Mouse (Mus musculus): Measurements from ENCODE around the gene Rin3. TPM values are rescaled to one million over a fixed set of nuclear protein-coding genes. Genes with fewer than 3 reads are reported as not detected.

The Rin3 gene
- polyA plus RNA-seq, 1 experiment from 2014 or later: 1.6 TPM

GRCm38 (mm10) chr12:102251985-102252384 is 30.9 kb upstream of the Rin3 start:
- Histone ChIP-seq H3K36me3 (ENCODE audit: control insufficient read depth, insufficient read depth, low read length) (no peaks in the 10 kb centered on the region), H3K9ac (ENCODE audit: low read depth, low read length) (no peak overlapping the region), H3K27ac (ENCODE audit: low read length) (no peak overlapping the region), H3K27me3 (ENCODE audit: control insufficient read depth, insufficient read depth, low read depth, low read length) (no peaks in the 10 kb centered on the region), H3K4me1 (ENCODE audit: control insufficient read depth, insufficient read depth, low read length) (no peaks in the 10 kb centered on the region), H3K9me3 (replicated peaks; ENCODE audit: control insufficient read depth, low read length, poor library complexity, severe bottlenecking) (no peaks in the 10 kb centered on the region; the same call in 1 of the 2 replicates), H3K4me2 (ENCODE audit: low read length) (no peak overlapping the region), H3K4me3 (ENCODE audit: low read depth, low read length) (no peak overlapping the region)
- 52% methylated on average over 3 of the region's 3 CpGs for WGBS
- ATAC-seq: no peak

DNA sequence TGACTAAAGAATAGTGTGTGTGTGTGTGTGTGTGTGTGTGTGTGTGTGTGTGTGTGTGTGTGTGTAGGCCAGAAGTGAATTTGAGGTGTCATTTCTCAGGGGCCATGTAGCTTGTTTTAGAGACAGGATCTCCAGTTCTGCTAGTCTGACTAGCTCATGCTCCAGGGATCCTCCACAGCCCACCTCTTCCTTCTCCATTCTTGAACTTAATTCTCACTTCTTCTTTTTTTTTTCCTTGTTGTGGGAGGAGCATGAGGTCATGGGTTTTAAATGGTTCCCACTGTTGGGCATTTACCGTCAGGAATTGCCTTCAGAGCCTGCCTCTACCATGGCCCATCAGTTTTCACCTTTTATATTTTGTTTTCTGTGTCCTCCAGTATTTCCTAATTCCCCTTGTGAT is 30.3 kb upstream of the Rin3 start:
- no peaks in the 10 kb centered on the region for H3K36me3 ChIP-seq (ENCODE audit: control insufficient read depth, insufficient read depth, low read length)
- H3K4me1 ChIP-seq (ENCODE audit: control insufficient read depth, insufficient read depth, low read length): no peaks in the 10 kb centered on the region
- H3K27me3 ChIP-seq (ENCODE audit: control insufficient read depth, insufficient read depth, low read depth, low read length): no peaks in the 10 kb centered on the region
- ATAC-seq: no peak
- WGBS: 64% methylated on average over 1 of the region's 1 CpGs
- H3K4me3 ChIP-seq (ENCODE audit: low read depth, low read length): no peak overlapping the region
- no peaks in the 10 kb centered on the region; the same call in 1 of the 2 replicates for H3K9me3 ChIP-seq (replicated peaks; ENCODE audit: control insufficient read depth, low read length, poor library complexity, severe bottlenecking)
- no peak overlapping the region for H3K9ac ChIP-seq (ENCODE audit: low read depth, low read length)
- H3K27ac ChIP-seq (ENCODE audit: low read length): no peak overlapping the region
- no peak overlapping the region for H3K4me2 ChIP-seq (ENCODE audit: low read length)

- H3K4me2 ChIP-seq (ENCODE audit: low read length): no peak overlapping the region
- no peak overlapping the region for H3K9ac ChIP-seq (ENCODE audit: low read depth, low read length)
- H3K9me3 ChIP-seq (replicated peaks; ENCODE audit: control insufficient read depth, low read length, poor library complexity, severe bottlenecking): no peaks in the 10 kb centered on the region
- no peak overlapping the region for H3K4me3 ChIP-seq (ENCODE audit: low read depth, low read length)
- ATAC-seq: no peak
- H3K36me3 ChIP-seq (ENCODE audit: control insufficient read depth, insufficient read depth, low read length): no peaks in the 10 kb centered on the region
- no peaks in the 10 kb centered on the region for H3K27me3 ChIP-seq (ENCODE audit: control insufficient read depth, insufficient read depth, low read depth, low read length)
- H3K4me1 ChIP-seq (ENCODE audit: control insufficient read depth, insufficient read depth, low read length): no peaks in the 10 kb centered on the region
- H3K27ac ChIP-seq (ENCODE audit: low read length): no peak overlapping the region
Observed at GRCm38 (mm10) chr12:102255012-102255411, 27.8 kb upstream of the Rin3 start.

GRCm38 (mm10) chr12:102258522-102259112 is 24.2 kb upstream of the Rin3 start:
- 93% methylated on average over 3 of the region's 3 CpGs for WGBS
- ATAC-seq: no peak

DNA sequence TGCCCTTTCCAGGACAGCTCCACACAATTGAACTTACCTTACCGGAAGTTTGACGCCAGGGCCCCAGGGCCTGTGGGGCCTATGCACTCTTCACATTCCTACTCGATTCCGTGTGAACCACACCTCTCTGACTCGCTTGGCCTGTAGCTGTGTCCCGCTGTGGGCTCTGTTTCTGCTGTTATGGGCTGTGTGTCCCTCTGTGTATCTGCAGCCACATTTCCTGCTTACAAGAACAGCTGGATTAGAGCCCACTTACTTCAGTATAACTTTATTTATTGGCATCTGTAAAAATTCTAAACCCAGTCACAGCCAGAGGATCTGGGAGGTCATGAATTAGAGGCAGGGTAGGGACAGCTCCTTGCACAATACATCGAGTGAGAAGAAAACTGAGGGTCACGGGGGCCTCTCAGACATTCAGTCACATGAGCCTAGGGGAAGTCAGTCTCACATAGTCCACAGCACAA is 20.9 kb upstream of the Rin3 start:
- H3K27me3 ChIP-seq (ENCODE audit: control insufficient read depth, insufficient read depth, low read depth, low read length): no peaks in the 10 kb centered on the region
- H3K4me1 ChIP-seq (ENCODE audit: control insufficient read depth, insufficient read depth, low read length): no peaks in the 10 kb centered on the region
- no peaks in the 10 kb centered on the region for H3K36me3 ChIP-seq (ENCODE audit: control insufficient read depth, insufficient read depth, low read length)
- ATAC-seq: no peak
- WGBS: 65% methylated on average over 8 of the region's 8 CpGs
- no peak overlapping the region for H3K9ac ChIP-seq (ENCODE audit: low read depth, low read length)
- no peak overlapping the region for H3K4me2 ChIP-seq (ENCODE audit: low read length)
- H3K4me3 ChIP-seq (ENCODE audit: low read depth, low read length): no peak overlapping the region
- no peaks in the 10 kb centered on the region for H3K9me3 ChIP-seq (replicated peaks; ENCODE audit: control insufficient read depth, low read length, poor library complexity, severe bottlenecking)
- H3K27ac ChIP-seq (ENCODE audit: low read length): no peak overlapping the region

More at GRCm38 (mm10) chr12:102258522-102259112, 24.2 kb upstream of the Rin3 start:
- Histone ChIP-seq H3K4me2 (ENCODE audit: low read length) (no peak overlapping the region), H3K9ac (ENCODE audit: low read depth, low read length) (no peak overlapping the region), H3K36me3 (ENCODE audit: control insufficient read depth, insufficient read depth, low read length) (no peaks in the 10 kb centered on the region), H3K27ac (ENCODE audit: low read length) (no peak overlapping the region), H3K4me3 (ENCODE audit: low read depth, low read length) (no peak overlapping the region), H3K9me3 (replicated peaks; ENCODE audit: control insufficient read depth, low read length, poor library complexity, severe bottlenecking) (no peaks in the 10 kb centered on the region), H3K27me3 (ENCODE audit: control insufficient read depth, insufficient read depth, low read depth, low read length) (no peaks in the 10 kb centered on the region), H3K4me1 (ENCODE audit: control insufficient read depth, insufficient read depth, low read length) (no peaks in the 10 kb centered on the region)

- no peaks in the 10 kb centered on the region for H3K4me1 ChIP-seq (ENCODE audit: control insufficient read depth, insufficient read depth, low read length)
- H3K9ac ChIP-seq (ENCODE audit: low read depth, low read length): no peak overlapping the region
- H3K4me3 ChIP-seq (ENCODE audit: low read depth, low read length): no peak overlapping the region
- H3K4me2 ChIP-seq (ENCODE audit: low read length): no peak overlapping the region
- H3K9me3 ChIP-seq (replicated peaks; ENCODE audit: control insufficient read depth, low read length, poor library complexity, severe bottlenecking): no peaks in the 10 kb centered on the region
- H3K27me3 ChIP-seq (ENCODE audit: control insufficient read depth, insufficient read depth, low read depth, low read length): no peaks in the 10 kb centered on the region
- H3K36me3 ChIP-seq (ENCODE audit: control insufficient read depth, insufficient read depth, low read length): no peaks in the 10 kb centered on the region
- no peak for ATAC-seq
- no peak overlapping the region for H3K27ac ChIP-seq (ENCODE audit: low read length)
- 93% methylated on average over 2 of the region's 2 CpGs for WGBS
Observed at GRCm38 (mm10) chr12:102262809-102263208, 20.0 kb upstream of the Rin3 start.

DNA sequence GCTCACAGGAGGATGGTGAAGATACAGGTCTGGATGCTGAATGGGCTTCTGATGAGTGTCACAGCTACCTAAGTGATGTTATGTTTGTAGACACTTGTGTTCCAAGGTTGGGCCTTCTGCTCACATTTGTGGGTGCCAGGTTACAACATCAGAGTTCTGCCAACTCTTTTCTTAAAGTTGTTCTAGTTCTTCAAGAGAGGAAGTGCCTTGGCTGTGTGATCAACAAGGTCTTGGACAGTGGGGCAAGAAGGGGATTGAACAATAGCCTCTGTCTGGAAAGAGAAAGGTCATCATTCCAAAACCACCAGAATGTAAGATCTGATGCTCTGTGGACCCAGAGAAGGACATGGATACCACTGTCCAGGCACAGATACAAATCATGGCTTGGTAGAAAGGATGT is 19.6 kb upstream of the Rin3 start:
- Histone ChIP-seq H3K9me3 (replicated peaks; ENCODE audit: control insufficient read depth, low read length, poor library complexity, severe bottlenecking) (no peaks in the 10 kb centered on the region), H3K36me3 (ENCODE audit: control insufficient read depth, insufficient read depth, low read length) (no peaks in the 10 kb centered on the region), H3K27ac (ENCODE audit: low read length) (no peak overlapping the region), H3K9ac (ENCODE audit: low read depth, low read length) (no peak overlapping the region), H3K27me3 (ENCODE audit: control insufficient read depth, insufficient read depth, low read depth, low read length) (no peaks in the 10 kb centered on the region), H3K4me3 (ENCODE audit: low read depth, low read length) (no peak overlapping the region), H3K4me2 (ENCODE audit: low read length) (no peak overlapping the region), H3K4me1 (ENCODE audit: control insufficient read depth, insufficient read depth, low read length) (no peaks in the 10 kb centered on the region)
- no peak for ATAC-seq

GRCm38 (mm10) chr12:102266433-102266832 is 16.4 kb upstream of the Rin3 start:
- no peak overlapping the region for H3K27ac ChIP-seq (ENCODE audit: low read length)
- no peaks in the 10 kb centered on the region for H3K27me3 ChIP-seq (ENCODE audit: control insufficient read depth, insufficient read depth, low read depth, low read length)
- H3K9me3 ChIP-seq (replicated peaks; ENCODE audit: control insufficient read depth, low read length, poor library complexity, severe bottlenecking): no peaks in the 10 kb centered on the region
- H3K36me3 ChIP-seq (ENCODE audit: control insufficient read depth, insufficient read depth, low read length): no peaks in the 10 kb centered on the region
- no peaks in the 10 kb centered on the region for H3K4me1 ChIP-seq (ENCODE audit: control insufficient read depth, insufficient read depth, low read length)
- no peak for ATAC-seq
- H3K9ac ChIP-seq (ENCODE audit: low read depth, low read length): no peak overlapping the region
- H3K4me3 ChIP-seq (ENCODE audit: low read depth, low read length): no peak overlapping the region
- no peak overlapping the region for H3K4me2 ChIP-seq (ENCODE audit: low read length)
- WGBS: 86% methylated on average over 8 of the region's 8 CpGs

DNA sequence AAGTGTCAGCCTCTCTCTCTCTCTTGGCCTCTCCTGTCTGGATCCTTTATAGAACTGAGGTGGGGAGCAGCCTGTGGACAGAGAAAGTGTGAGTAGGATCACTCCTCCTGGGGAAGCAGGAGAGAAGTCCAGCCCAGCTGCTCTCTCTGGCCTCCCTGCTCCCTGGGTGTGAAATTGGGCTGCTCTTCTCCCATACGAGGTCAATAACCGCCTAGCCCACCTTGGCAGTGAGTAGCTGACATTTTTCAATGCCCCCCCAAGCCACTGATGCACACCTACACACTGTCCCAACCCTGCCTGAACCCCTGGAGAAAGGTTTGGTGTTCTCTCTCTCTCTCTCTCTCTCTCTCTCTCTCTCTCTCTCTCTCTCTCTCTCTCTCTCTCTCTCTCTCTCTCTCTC is 13.7 kb upstream of the Rin3 start:
- Histone ChIP-seq H3K4me3 (ENCODE audit: low read depth, low read length) (no peak overlapping the region), H3K36me3 (ENCODE audit: control insufficient read depth, insufficient read depth, low read length) (no peaks in the 10 kb centered on the region), H3K9ac (ENCODE audit: low read depth, low read length) (no peak overlapping the region), H3K9me3 (replicated peaks; ENCODE audit: control insufficient read depth, low read length, poor library complexity, severe bottlenecking) (no peaks in the 10 kb centered on the region), H3K4me2 (ENCODE audit: low read length) (no peak overlapping the region), H3K4me1 (ENCODE audit: control insufficient read depth, insufficient read depth, low read length) (no peaks in the 10 kb centered on the region), H3K27ac (ENCODE audit: low read length) (no peak overlapping the region), H3K27me3 (ENCODE audit: control insufficient read depth, insufficient read depth, low read depth, low read length) (no peaks in the 10 kb centered on the region)
- ATAC-seq: no peak
- WGBS: 45% methylated on average over 2 of the region's 2 CpGs

Measured in midbrain, embryonic 16.5 days (tissue).